Mouse (Mus musculus) embryonic facial prominence, embryonic 12.5 days (tissue): Measurements from ENCODE around the gene Rspo3. TPM values are rescaled to one million over a fixed set of nuclear protein-coding genes. Genes with fewer than 3 reads are reported as not detected.

ENCODE experiments used
- ATAC-seq: fragments of 200-750 bp; cut with Nextera tagmentation; 2 replicates; pipeline ENCODE4 v1.8.0; 2017; ENCODE audit not compliant: insufficient number of reproducible peaks, insufficient read depth, low FRiP score, low TSS enrichment
- H3K27ac ChIP-seq: fragments of 300-500 bp; sonication (generic); 2 replicates; pipeline ENCODE4 v1.5.1; 2016; ENCODE audit warnings: mild to moderate bottlenecking
- H3K27me3 ChIP-seq: fragments of 300-500 bp; sonication (generic); 2 replicates; pipeline ENCODE4 v1.6.1; 2016; ENCODE audit warnings: mild to moderate bottlenecking, moderate library complexity
- H3K36me3 ChIP-seq: fragments of 300-500 bp; sonication (generic); 2 replicates; pipeline ENCODE4 v1.6.1; 2016; ENCODE audit warnings: mild to moderate bottlenecking
- H3K4me1 ChIP-seq: fragments of 300-500 bp; sonication (generic); 2 replicates; pipeline ENCODE4 v1.6.1; 2016
- H3K4me2 ChIP-seq: fragments of 300-500 bp; sonication (generic); replicated peaks from 2 replicates; pipeline ENCODE4 v1.6.1; 2016; ENCODE audit warnings: mild to moderate bottlenecking, moderate library complexity
- H3K4me3 ChIP-seq: fragments of 300-500 bp; sonication (generic); 2 replicates; pipeline ENCODE4 v1.5.1; 2016; ENCODE audit warnings: mild to moderate bottlenecking
- H3K9ac ChIP-seq: fragments of 300-500 bp; sonication (generic); 2 replicates; pipeline ENCODE4 v1.6.1; 2016; ENCODE audit warnings: mild to moderate bottlenecking, moderate library complexity
- H3K9me3 ChIP-seq: fragments of 300-500 bp; sonication (generic); 2 replicates; pipeline ENCODE4 v1.6.1; 2016; ENCODE audit warnings: mild to moderate bottlenecking, moderate library complexity
- WGBS: fragments of 180-500 bp; shearing (Covaris S2); methylation state at CpG from one replicate; pipeline ENCODE4 v1.1.7; 2016; 5-methylcytosine and 5-hydroxymethylcytosine counted together
- polyA plus RNA-seq: library from polyadenylated mRNA; unstranded; fragments of >200 nt; fragmentation: Nextera tagmentation; extraction: Ambion mirVana; gene quantifications from 2 replicates; pipeline ENCODE4 v1.2.1, GENCODE M21; 2016

The Rspo3 gene
- 19.9 and 23.1 TPM in 2 replicates for polyA plus RNA-seq

- Histone ChIP-seq H3K9ac (peak within 1 kb of the TSS; percentile 67), H3K9me3 (no peaks in the 10 kb centered on the region), H3K27me3 (no peaks in the 10 kb centered on the region), H3K36me3 (no peaks in the 10 kb centered on the region), H3K4me1 (peaks cover 14% of the 10 kb centered on the region; the same call in 1 of the 2 replicates), H3K27ac (peak within 1 kb of the TSS; percentile 37; the same call in 1 of the 2 replicates), H3K4me3 (peak within 1 kb of the TSS; percentile 72), H3K4me2 (peak within 1 kb of the TSS; percentile 81)
- ATAC-seq = peak; percentile 78
- WGBS = under 1% methylated on average over 43 of the region's 44 CpGs
Observed at GRCm38 (mm10) chr10:29535546-29536260, at the start of gene Rspo3. Gene Rspo3, minus strand, starts transcription at chr10:29535867.

GRCm38 (mm10) chr10:29581940-29582339, 46.3 kb upstream of the Rspo3 start:
- ATAC-seq = no peak
- Histone ChIP-seq H3K9ac (no peak overlapping the region), H3K4me2 (no peak overlapping the region), H3K4me1 (no peaks in the 10 kb centered on the region), H3K27ac (no peak overlapping the region), H3K4me3 (no peak overlapping the region), H3K36me3 (no peaks in the 10 kb centered on the region), H3K9me3 (no peaks in the 10 kb centered on the region), H3K27me3 (no peaks in the 10 kb centered on the region)
- 71% methylated on average over 3 of the region's 3 CpGs for WGBS

- Histone ChIP-seq H3K9me3 (no peaks in the 10 kb centered on the region), H3K36me3 (no peaks in the 10 kb centered on the region), H3K4me2 (no peak overlapping the region), H3K4me1 (no peaks in the 10 kb centered on the region), H3K27ac (no peak overlapping the region), H3K9ac (no peak overlapping the region), H3K4me3 (no peak overlapping the region), H3K27me3 (no peaks in the 10 kb centered on the region)
- ATAC-seq = no peak
- 78% methylated on average over 3 of the region's 3 CpGs for WGBS
Observed at GRCm38 (mm10) chr10:29581476-29581875, 45.8 kb upstream of the Rspo3 start.

DNA sequence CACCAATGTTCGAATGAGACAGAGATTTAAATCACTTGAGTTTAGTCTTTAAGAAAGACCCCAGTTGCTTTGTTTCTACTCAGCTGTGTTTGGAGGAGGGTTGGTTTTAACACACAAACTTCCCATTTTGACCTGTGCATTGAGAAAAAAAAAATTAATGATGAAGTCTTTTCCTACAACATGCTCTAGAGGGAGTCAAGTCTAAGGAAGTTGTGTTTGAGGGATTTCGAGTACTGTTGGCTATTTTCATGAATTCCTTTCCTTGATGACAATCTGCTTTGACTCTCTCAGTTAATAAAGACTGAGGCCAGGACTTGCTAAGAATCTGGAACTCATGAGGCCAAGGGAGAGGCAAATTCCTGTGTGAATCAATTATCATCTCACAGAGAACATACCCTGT, 20.3 kb upstream of the Rspo3 start:
- Histone ChIP-seq H3K27ac (no peak overlapping the region), H3K4me1 (no peaks in the 10 kb centered on the region), H3K9me3 (no peaks in the 10 kb centered on the region), H3K36me3 (no peaks in the 10 kb centered on the region), H3K9ac (no peak overlapping the region), H3K4me2 (no peak overlapping the region), H3K4me3 (no peak overlapping the region), H3K27me3 (no peaks in the 10 kb centered on the region)
- no peak for ATAC-seq
- WGBS = 53% methylated on average over 2 of the region's 2 CpGs

GRCm38 (mm10) chr10:29554365-29554764, 18.7 kb upstream of the Rspo3 start:
- no peak overlapping the region for H3K9ac ChIP-seq
- no peaks in the 10 kb centered on the region for H3K4me1 ChIP-seq
- H3K4me3 ChIP-seq = no peak overlapping the region
- no peaks in the 10 kb centered on the region for H3K36me3 ChIP-seq
- no peaks in the 10 kb centered on the region for H3K9me3 ChIP-seq
- ATAC-seq = no peak
- no peak overlapping the region for H3K4me2 ChIP-seq
- 71% methylated on average over 2 of the region's 2 CpGs for WGBS
- H3K27ac ChIP-seq = no peak overlapping the region
- no peaks in the 10 kb centered on the region for H3K27me3 ChIP-seq

DNA sequence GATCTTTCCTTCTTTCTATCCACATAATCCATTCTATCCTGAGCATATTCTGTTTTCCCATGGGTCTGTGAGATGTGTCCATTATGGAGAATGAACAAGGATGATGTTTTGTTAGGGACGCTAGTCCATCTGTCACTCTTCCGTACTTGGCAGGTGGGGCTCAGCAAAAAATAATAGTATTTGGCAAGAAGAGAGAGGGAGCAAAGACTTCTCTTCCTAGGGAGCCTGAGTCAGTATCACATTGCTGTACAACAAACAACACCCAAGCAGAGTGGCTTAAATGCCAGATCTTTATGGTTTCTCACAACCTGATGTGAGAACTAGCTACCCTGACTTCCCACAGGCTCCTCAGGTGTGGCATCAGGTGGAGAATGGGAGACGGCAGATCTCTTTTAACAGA, 7.3 kb upstream of the Rspo3 start:
- Histone ChIP-seq H3K4me3 (no peak overlapping the region), H3K27ac (no peak overlapping the region), H3K4me2 (no peak overlapping the region), H3K9me3 (no peaks in the 10 kb centered on the region), H3K4me1 (peaks cover under 1% of the 10 kb centered on the region; the same call in 1 of the 2 replicates), H3K27me3 (no peaks in the 10 kb centered on the region), H3K9ac (no peak overlapping the region), H3K36me3 (no peaks in the 10 kb centered on the region)
- 83% methylated on average over 3 of the region's 3 CpGs for WGBS
- no peak for ATAC-seq

GRCm38 (mm10) chr10:29539516-29539915, 3.8 kb upstream of the Rspo3 start:
- Histone ChIP-seq H3K36me3 (no peaks in the 10 kb centered on the region), H3K4me1 (peaks cover 7% of the 10 kb centered on the region; the same call in 1 of the 2 replicates), H3K4me3 (no peak overlapping the region), H3K4me2 (no peak overlapping the region), H3K9ac (no peak overlapping the region), H3K27ac (no peak overlapping the region), H3K27me3 (no peaks in the 10 kb centered on the region), H3K9me3 (no peaks in the 10 kb centered on the region)
- no peak for ATAC-seq
- WGBS = 81% methylated on average over 2 of the region's 2 CpGs

DNA sequence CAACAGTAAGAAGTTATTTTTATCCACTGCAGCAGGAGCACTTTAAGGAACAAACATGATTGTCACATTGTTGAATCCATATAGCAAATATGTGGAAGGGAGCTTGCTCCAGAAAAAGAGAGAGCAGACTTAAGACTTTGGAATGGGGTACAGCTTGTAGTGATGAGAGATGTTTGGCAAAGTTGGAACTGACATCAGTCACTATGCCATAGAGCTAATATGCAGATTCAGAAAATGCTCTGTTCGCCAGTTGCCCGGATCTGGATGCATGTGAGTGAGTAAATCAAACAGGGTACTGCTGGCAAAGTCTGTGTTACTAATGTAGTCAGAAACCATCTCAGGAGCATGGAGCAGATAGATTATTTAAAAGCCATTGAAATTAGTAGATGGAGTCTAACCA, 3.1 kb upstream of the Rspo3 start:
- Histone ChIP-seq H3K27ac (no peak overlapping the region), H3K36me3 (no peaks in the 10 kb centered on the region), H3K4me2 (no peak overlapping the region), H3K27me3 (no peaks in the 10 kb centered on the region), H3K4me3 (no peak overlapping the region), H3K4me1 (peaks cover 14% of the 10 kb centered on the region; the same call in 1 of the 2 replicates), H3K9me3 (no peaks in the 10 kb centered on the region), H3K9ac (no peak overlapping the region)
- ATAC-seq = no peak
- 78% methylated on average over 2 of the region's 2 CpGs for WGBS

- Histone ChIP-seq H3K4me1 (peaks cover 14% of the 10 kb centered on the region; the same call in 1 of the 2 replicates), H3K36me3 (no peaks in the 10 kb centered on the region), H3K4me3 (peak overlapping the region; percentile 72), H3K9ac (peak overlapping the region; percentile 47), H3K9me3 (no peaks in the 10 kb centered on the region), H3K27me3 (no peaks in the 10 kb centered on the region), H3K27ac (no peak overlapping the region), H3K4me2 (peak overlapping the region; percentile 81)
- no peak for ATAC-seq
- 0% methylated on average over 7 of the region's 7 CpGs for WGBS
Observed at GRCm38 (mm10) chr10:29534830-29535227, 838 bp downstream of the Rspo3 start.

DNA sequence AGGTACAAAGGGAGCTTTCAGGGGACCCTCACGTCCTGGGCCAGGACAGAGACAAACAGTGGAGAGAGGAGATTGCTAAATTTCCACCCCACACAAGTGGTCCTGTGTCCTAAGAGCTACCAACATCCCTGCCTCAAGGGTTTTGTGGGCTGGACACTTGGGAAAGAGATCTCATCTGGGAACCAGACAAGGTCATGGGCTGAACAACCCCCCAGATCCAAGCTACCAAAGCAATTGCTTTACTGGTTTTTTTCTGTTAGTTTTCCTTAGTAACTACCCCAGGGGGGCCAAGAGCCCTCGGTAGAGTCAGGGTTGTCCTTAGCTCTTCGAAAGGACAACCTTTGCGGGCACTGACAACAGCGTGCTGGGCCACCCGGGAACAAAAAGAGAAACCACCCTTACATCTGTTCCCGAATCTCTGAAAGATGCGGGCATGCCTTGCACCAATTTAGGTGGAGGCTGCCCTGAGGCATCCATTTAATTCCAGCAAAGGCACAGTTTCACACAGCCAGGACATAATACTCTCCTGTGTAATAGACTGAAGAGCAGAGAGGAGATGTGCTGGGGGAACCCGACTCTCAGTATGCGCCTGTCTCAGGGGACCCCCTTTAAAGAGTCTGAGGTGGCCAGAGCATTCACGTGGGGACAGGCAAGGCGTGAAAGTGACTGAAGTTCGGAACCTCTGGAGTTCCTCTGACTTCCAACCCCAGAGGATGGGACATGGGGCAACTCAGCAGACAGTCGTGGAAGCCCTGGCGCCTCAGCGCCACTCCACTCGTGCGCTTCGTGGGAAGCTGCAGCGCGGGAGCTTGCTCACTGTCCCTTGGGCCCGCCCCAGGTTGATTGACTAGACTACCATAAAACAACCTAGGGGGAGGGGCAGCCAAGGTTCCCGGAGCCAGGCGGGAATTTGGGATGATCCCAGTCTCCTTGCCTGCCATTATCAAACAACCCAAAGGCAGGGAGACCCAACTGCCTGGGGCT, 1.5 kb downstream of the Rspo3 start:
- peaks cover 14% of the 10 kb centered on the region; the same call in 1 of the 2 replicates for H3K4me1 ChIP-seq
- under 1% methylated on average over 24 of the region's 24 CpGs for WGBS
- H3K4me3 ChIP-seq = peak overlapping the region; percentile 72
- H3K36me3 ChIP-seq = no peaks in the 10 kb centered on the region
- 0 out of 2 replicates have a peak, but pooled peaks have one; percentile 47 for ATAC-seq
- peak overlapping the region; percentile 81 for H3K4me2 ChIP-seq
- H3K9me3 ChIP-seq = no peaks in the 10 kb centered on the region
- no peaks in the 10 kb centered on the region for H3K27me3 ChIP-seq
- peak overlapping the region; percentile 78 for H3K27ac ChIP-seq
- peak overlapping the region; percentile 47 for H3K9ac ChIP-seq

- Histone ChIP-seq H3K9ac (peak overlapping the region; percentile 47), H3K9me3 (no peaks in the 10 kb centered on the region), H3K36me3 (no peaks in the 10 kb centered on the region), H3K27me3 (no peaks in the 10 kb centered on the region), H3K4me2 (peak overlapping the region; percentile 81), H3K4me3 (peak overlapping the region; percentile 72), H3K4me1 (peaks cover 14% of the 10 kb centered on the region; the same call in 1 of the 2 replicates), H3K27ac (peak overlapping the region; percentile 78)
- under 1% methylated on average over 30 of the region's 30 CpGs for whole genome bisulfite sequencing
- peak; percentile 38; the same call in 1 of the 2 replicates for ATAC-seq
Observed at GRCm38 (mm10) chr10:29532821-29533715, 2.6 kb downstream of the Rspo3 start.
